Mouse (Mus musculus) liver, adult 2 months (tissue): ENCODE data around the gene Tmem204.

Experiments used
- CTCF ChIP-seq: fragments of 200-500 bp; IDR thresholded peaks from 2 replicates; pipeline ENCODE4 v1.5.1; 2011; ENCODE audit warnings: low read depth, low read length, control low read depth
- POLR2A ChIP-seq: fragments of 200-500 bp; IDR thresholded peaks from 2 replicates; pipeline ENCODE4 v1.6.1; 2011; ENCODE audit warnings: low read length, control low read depth; ENCODE audit not compliant: insufficient read depth; ENCODE audit errors: extremely low read depth

GRCm38 (mm10) chr17:25064351-25064750 lies 19.0 kb downstream of the Tmem204 start:
- 0 out of 2 replicates have a peak, but pooled peaks have one; percentile 6 for TF ChIP-seq CTCF
- no peak for TF ChIP-seq POLR2A
